ENCODE assay signal across 15 mouse cellular contexts in the genomic region with DNA sequence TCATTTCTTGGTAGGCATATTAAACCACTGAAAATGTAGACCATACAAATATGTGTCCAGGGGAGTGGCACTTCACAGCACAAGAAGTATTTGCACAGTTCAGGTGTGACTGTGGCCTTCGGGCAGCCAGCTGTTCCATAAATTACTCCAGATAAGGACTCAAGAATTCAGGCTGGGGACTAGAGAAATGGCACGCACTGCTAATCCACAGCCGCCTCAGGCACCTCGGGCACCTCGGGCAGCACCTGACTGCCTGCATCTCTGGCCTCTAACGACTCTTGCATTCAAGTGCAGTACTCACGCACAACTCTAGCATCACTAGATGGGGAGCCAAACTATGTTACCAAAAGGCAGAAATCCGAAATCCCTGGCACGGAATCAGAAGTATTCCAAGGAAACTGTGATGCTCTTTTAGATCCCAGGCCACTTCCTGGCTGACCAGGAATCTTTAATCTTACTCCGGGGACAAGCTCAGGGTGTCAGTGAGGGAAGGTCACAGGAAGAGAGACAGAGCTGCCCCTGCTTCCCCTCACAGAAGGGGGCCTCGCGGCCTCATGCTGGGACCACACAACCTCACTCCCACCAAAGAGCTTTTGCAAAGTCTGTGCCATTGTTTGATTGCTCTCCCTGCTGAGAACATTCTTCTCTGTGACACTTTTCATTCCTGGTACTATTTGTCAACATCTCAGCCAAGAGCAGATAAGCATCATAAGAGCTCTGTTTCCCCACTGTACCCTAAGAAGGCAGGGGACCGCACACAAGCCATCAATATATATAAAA. TPM values are rescaled to one million over a fixed set of nuclear protein-coding genes. Genes with fewer than 3 reads are reported as not detected.
DNase-seq lines count a peak whose midpoint lies in the region; ATAC-seq and TF ChIP-seq lines count a peak whose summit lies in the region.
"Had no signal": no experiment of that assay in that cellular context is flagged by ENCODE, and none has a peak within 500 bp of the region (broad histone marks: within the 10 kb centered on the region; RNA-seq: fewer than 3 reads in every experiment).

No protein-coding gene starts in this region.

- no peak overlapping the region for H3K9ac ChIP-seq in liver, embryonic 14.5 days (replicated peaks)
- H3K9ac ChIP-seq in liver, embryonic 12.5 days: no peak overlapping the region
- H3K9ac ChIP-seq in ES-E14 (ENCODE audit: insufficient read depth, low read depth, low read length, poor library complexity, severe bottlenecking): peak overlapping the region; percentile 59; the same call in 1 of the 2 replicates
- H3K9ac ChIP-seq in intestine, postnatal 0 days (ENCODE audit: low read depth, low read length): no peak overlapping the region
- H3K9ac ChIP-seq in stomach, embryonic 15.5 days: no peak overlapping the region
- H3K9ac ChIP-seq: embryonic facial prominence, embryonic 15.5 days; forebrain, embryonic 12.5 days had no signal

- no peak for DNase-seq in liver, embryonic 14.5 days (ENCODE audit: low read depth in 3 of 3, low spot score in 3 of 3)
- DNase-seq in ES-E14 (ENCODE audit: low read depth, low spot score): peak; percentile 72
- DNase-seq in c-Kit-positive CD71-positive TER-119-positive erythroid progenitor cells, embryonic 14.5 days (ENCODE audit: low spot score): no peak
- no peak for DNase-seq in right cerebral cortex, postnatal 25 days
- DNase-seq: cerebellum, adult 11 months; thymus, postnatal 14 days had no signal

- H3K27ac ChIP-seq in liver, embryonic 14.5 days: no peak overlapping the region
- H3K27ac ChIP-seq in liver, embryonic 12.5 days: no peak overlapping the region
- H3K27ac ChIP-seq in ES-E14 (ENCODE audit: insufficient read depth, low read depth, low read length, poor library complexity, severe bottlenecking): peak overlapping the region; percentile 66
- no peak overlapping the region for H3K27ac ChIP-seq in intestine, postnatal 0 days (ENCODE audit: low read depth, low read length)
- H3K27ac ChIP-seq in stomach, embryonic 15.5 days: no peak overlapping the region; the same call in 1 of the 2 replicates
- H3K27ac ChIP-seq: forebrain, embryonic 12.5 days; midbrain, embryonic 10.5 days had no signal

- no peak overlapping the region for H3K4me3 ChIP-seq in liver, embryonic 14.5 days (ENCODE audit: insufficient read depth in 1 of 2, low read depth in 2 of 2, low read length in 2 of 2)
- H3K4me3 ChIP-seq in liver, embryonic 12.5 days: no peak overlapping the region
- peak overlapping the region; percentile 2 to 77; a peak in 2 of 4 replicates for H3K4me3 ChIP-seq in ES-E14 (ENCODE audit: insufficient read depth in 1 of 2, low read depth in 1 of 2, low read length in 2 of 2, poor library complexity in 1 of 2, severe bottlenecking in 1 of 2)
- H3K4me3 ChIP-seq in intestine, postnatal 0 days (ENCODE audit: low read depth, low read length): no peak overlapping the region
- no peak overlapping the region for H3K4me3 ChIP-seq in stomach, embryonic 15.5 days (replicated peaks)
- H3K4me3 ChIP-seq: embryonic facial prominence, embryonic 15.5 days; forebrain, embryonic 12.5 days; midbrain, embryonic 10.5 days; myocyte had no signal

- no peak for TF ChIP-seq CTCF in liver, embryonic 14.5 days (IDR thresholded peaks at IDR 0.05; ENCODE audit: low read depth)
- TF ChIP-seq CTCF in intestine, postnatal 0 days (IDR thresholded peaks at IDR 0.05; ENCODE audit: low read depth): no peak

- no peaks in the 10 kb centered on the region for H3K9me3 ChIP-seq in liver, embryonic 14.5 days (ENCODE audit: control insufficient read depth, low read length)
- H3K9me3 ChIP-seq in liver, embryonic 12.5 days (replicated peaks): no peaks in the 10 kb centered on the region
- H3K9me3 ChIP-seq in ES-E14 (ENCODE audit: control insufficient read depth, insufficient read depth, low read depth, low read length): no peaks in the 10 kb centered on the region
- no peaks in the 10 kb centered on the region for H3K9me3 ChIP-seq in intestine, postnatal 0 days (ENCODE audit: control insufficient read depth)
- no peaks in the 10 kb centered on the region for H3K9me3 ChIP-seq in stomach, embryonic 15.5 days
- H3K9me3 ChIP-seq: embryonic facial prominence, embryonic 15.5 days; forebrain, embryonic 12.5 days; G1E; midbrain, embryonic 10.5 days had no signal

- 38% methylated on average over 13 of the region's 13 CpGs for WGBS in liver, embryonic 14.5 days (ENCODE audit: insufficient replicate concordance)
- WGBS in liver, embryonic 12.5 days (ENCODE audit: insufficient replicate concordance): 39% methylated on average over 13 of the region's 13 CpGs
- WGBS in intestine, postnatal 0 days: 34% methylated on average over 13 of the region's 13 CpGs
- 28% methylated on average over 13 of the region's 13 CpGs for WGBS in stomach, embryonic 15.5 days

- H3K4me1 ChIP-seq in liver, embryonic 14.5 days (replicated peaks; ENCODE audit: control insufficient read depth in 2 of 2, insufficient read depth in 2 of 2, low read length in 1 of 2): peaks cover 0 to 18% of the 10 kb centered on the region in 2 experiments
- peaks cover 50% of the 10 kb centered on the region for H3K4me1 ChIP-seq in liver, embryonic 12.5 days
- peaks cover 7 to 12% of the 10 kb centered on the region in 2 experiments; a peak in 1 of 4 replicates for H3K4me1 ChIP-seq in ES-E14 (ENCODE audit: control insufficient read depth in 2 of 2, insufficient read depth in 2 of 2, low read length in 2 of 2, poor library complexity in 1 of 2)
- H3K4me1 ChIP-seq in intestine, postnatal 0 days (replicated peaks; ENCODE audit: control insufficient read depth, insufficient read depth, low read length): no peaks in the 10 kb centered on the region; the same call in 1 of the 2 replicates
- H3K4me1 ChIP-seq in stomach, embryonic 15.5 days: peaks cover 28% of the 10 kb centered on the region

- 0 out of 2 replicates have a peak overlapping the region, but pooled peaks have one; percentile 11 for H3K4me2 ChIP-seq in liver, embryonic 14.5 days (ENCODE audit: low read depth)
- H3K4me2 ChIP-seq in liver, embryonic 12.5 days: no peak overlapping the region
- no peak overlapping the region; the same call in 1 of the 2 replicates for H3K4me2 ChIP-seq in intestine, postnatal 0 days (replicated peaks; ENCODE audit: low read depth)
- no peak overlapping the region for H3K4me2 ChIP-seq in stomach, embryonic 15.5 days
- H3K4me2 ChIP-seq: forebrain, embryonic 12.5 days had no signal

- no peak for TF ChIP-seq EP300 in liver, embryonic 14.5 days (IDR thresholded peaks at IDR 0.05; ENCODE audit: low read depth)

- H3K36me3 ChIP-seq in liver, embryonic 14.5 days (replicated peaks; ENCODE audit: control insufficient read depth, insufficient read depth, low read depth): no peaks in the 10 kb centered on the region
- H3K36me3 ChIP-seq in liver, embryonic 12.5 days: no peaks in the 10 kb centered on the region
- peaks cover 3% of the 10 kb centered on the region; the same call in 1 of the 2 replicates for H3K36me3 ChIP-seq in ES-E14 (ENCODE audit: control insufficient read depth, insufficient read depth, low read length, poor library complexity, severe bottlenecking)
- no peaks in the 10 kb centered on the region for H3K36me3 ChIP-seq in intestine, postnatal 0 days (ENCODE audit: control insufficient read depth, insufficient read depth)
- H3K36me3 ChIP-seq in stomach, embryonic 15.5 days: no peaks in the 10 kb centered on the region
- H3K36me3 ChIP-seq: embryonic facial prominence, embryonic 15.5 days; forebrain, embryonic 12.5 days; midbrain, embryonic 10.5 days had no signal

- H3K27me3 ChIP-seq in liver, embryonic 14.5 days (ENCODE audit: control insufficient read depth, insufficient read depth, low read length): no peaks in the 10 kb centered on the region
- no peaks in the 10 kb centered on the region for H3K27me3 ChIP-seq in liver, embryonic 12.5 days (replicated peaks)
- no peaks in the 10 kb centered on the region for H3K27me3 ChIP-seq in intestine, postnatal 0 days (replicated peaks; ENCODE audit: control insufficient read depth, insufficient read depth, low read length)
- no peaks in the 10 kb centered on the region for H3K27me3 ChIP-seq in stomach, embryonic 15.5 days (replicated peaks)

- in situ Hi-C loops in ES-E14 (cut with MboI; ENCODE audit: low sequenced_read_pairs in 2 of 2, unreplicated experiment in 2 of 2): no loop called here

- ATAC-seq in liver, embryonic 14.5 days (ENCODE audit: insufficient read depth): no peak
- ATAC-seq in liver, embryonic 12.5 days: no peak
- ATAC-seq in intestine, postnatal 0 days: 0 out of 2 replicates have a peak, but pooled peaks have one; percentile 19
- ATAC-seq in stomach, embryonic 15.5 days (ENCODE audit: insufficient read depth, low FRiP score, low read depth): peak; percentile 36; the same call in 1 of the 2 replicates
- ATAC-seq: hindbrain, embryonic 16.5 days had no signal

RNA-seq across cellular contexts. Expression of a gene that starts 2.1 kb away (rescaled TPM):
- polyA plus RNA-seq in liver, embryonic 14.5 days (2012; rRNA removed): 7.8 and 8.7 TPM in 2 replicates
- polyA plus RNA-seq in liver, embryonic 14.5 days (2014; fragmentation: Nextera tagmentation; extraction: Ambion mirVana): 4.9 and 6.2 TPM in 2 replicates
- polyA plus RNA-seq in liver, embryonic 12.5 days (2016; fragmentation: Nextera tagmentation; extraction: Ambion mirVana): 8.4 and 8.5 TPM in 2 replicates
- total RNA-seq in ES-E14 (2012; rRNA removed): 93.1 and 310 TPM in 2 replicates
- polyA plus RNA-seq in intestine, postnatal 0 days (2015; fragmentation: Nextera tagmentation; extraction: Ambion mirVana): 188 TPM in 2 replicates
- polyA plus RNA-seq in stomach, embryonic 15.5 days (2015; fragmentation: Nextera tagmentation; extraction: Ambion mirVana): 17.0 and 19.9 TPM in 2 replicates

RNA-seq across cellular contexts. Expression of a gene that starts 11.3 kb away (rescaled TPM):
- 107 and 177 TPM in 2 replicates for polyA plus RNA-seq in liver, embryonic 14.5 days (2012; rRNA removed)
- 218 and 228 TPM in 2 replicates for polyA plus RNA-seq in liver, embryonic 14.5 days (2014; fragmentation: Nextera tagmentation; extraction: Ambion mirVana)
- polyA plus RNA-seq in liver, embryonic 12.5 days (2016; fragmentation: Nextera tagmentation; extraction: Ambion mirVana): 269 and 282 TPM in 2 replicates
- 137 and 272 TPM in 2 replicates for total RNA-seq in ES-E14 (2012; rRNA removed)
- polyA plus RNA-seq in intestine, postnatal 0 days (2015; fragmentation: Nextera tagmentation; extraction: Ambion mirVana): 300 and 317 TPM in 2 replicates
- polyA plus RNA-seq in stomach, embryonic 15.5 days (2015; fragmentation: Nextera tagmentation; extraction: Ambion mirVana): 273 and 275 TPM in 2 replicates

RNA-seq across cellular contexts. Expression of a gene that starts 16.0 kb away (rescaled TPM):
- polyA plus RNA-seq in liver, embryonic 14.5 days (2012; rRNA removed): 17.7 and 19.0 TPM in 2 replicates
- 14.4 and 15.5 TPM in 2 replicates for polyA plus RNA-seq in liver, embryonic 14.5 days (2014; fragmentation: Nextera tagmentation; extraction: Ambion mirVana)
- 36.7 and 38.2 TPM in 2 replicates for polyA plus RNA-seq in liver, embryonic 12.5 days (2016; fragmentation: Nextera tagmentation; extraction: Ambion mirVana)
- total RNA-seq in ES-E14 (2012; rRNA removed): 29.8 and 67.3 TPM in 2 replicates
- polyA plus RNA-seq in intestine, postnatal 0 days (2015; fragmentation: Nextera tagmentation; extraction: Ambion mirVana): 49.4 and 53.7 TPM in 2 replicates
- 126 and 139 TPM in 2 replicates for polyA plus RNA-seq in stomach, embryonic 15.5 days (2015; fragmentation: Nextera tagmentation; extraction: Ambion mirVana)

RNA-seq across cellular contexts. Expression of a gene that starts 48.5 kb away (rescaled TPM):
- polyA plus RNA-seq in liver, embryonic 14.5 days (2012; rRNA removed): 12.8 and 12.9 TPM in 2 replicates
- polyA plus RNA-seq in liver, embryonic 14.5 days (2014; fragmentation: Nextera tagmentation; extraction: Ambion mirVana): 11.1 and 17.2 TPM in 2 replicates
- polyA plus RNA-seq in liver, embryonic 12.5 days (2016; fragmentation: Nextera tagmentation; extraction: Ambion mirVana): 31.2 and 32.9 TPM in 2 replicates
- total RNA-seq in ES-E14 (2012; rRNA removed): 20.8 and 48.1 TPM in 2 replicates
- 105 and 108 TPM in 2 replicates for polyA plus RNA-seq in intestine, postnatal 0 days (2015; fragmentation: Nextera tagmentation; extraction: Ambion mirVana)
- 49.6 and 51.9 TPM in 2 replicates for polyA plus RNA-seq in stomach, embryonic 15.5 days (2015; fragmentation: Nextera tagmentation; extraction: Ambion mirVana)

RNA-seq across cellular contexts. Expression of a gene that starts 54.8 kb away (rescaled TPM):
- polyA plus RNA-seq in liver, embryonic 14.5 days (2012; rRNA removed): 27.9 and 29.8 TPM in 2 replicates
- 17.4 and 20.1 TPM in 2 replicates for polyA plus RNA-seq in liver, embryonic 14.5 days (2014; fragmentation: Nextera tagmentation; extraction: Ambion mirVana)
- 24.9 and 27.3 TPM in 2 replicates for polyA plus RNA-seq in liver, embryonic 12.5 days (2016; fragmentation: Nextera tagmentation; extraction: Ambion mirVana)
- 28.7 and 62.5 TPM in 2 replicates for total RNA-seq in ES-E14 (2012; rRNA removed)
- 35.5 and 36.4 TPM in 2 replicates for polyA plus RNA-seq in intestine, postnatal 0 days (2015; fragmentation: Nextera tagmentation; extraction: Ambion mirVana)
- 38.1 and 44.6 TPM in 2 replicates for polyA plus RNA-seq in stomach, embryonic 15.5 days (2015; fragmentation: Nextera tagmentation; extraction: Ambion mirVana)

Comparison
In these comparisons a context has a peak if more than half of its experiments do, and no peak if none do; other contexts are left out.
1. ATAC-seq: peak in intestine, postnatal 0 days (single experiment) and stomach, embryonic 15.5 days (single experiment); none in liver, embryonic 14.5 days (single experiment) and liver, embryonic 12.5 days (single experiment).
2. H3K4me3 ChIP-seq: peak in ES-E14 (2 of 2); none in liver, embryonic 14.5 days (0 of 2), liver, embryonic 12.5 days (single experiment), intestine, postnatal 0 days (single experiment) and stomach, embryonic 15.5 days (single experiment).